Mouse (Mus musculus): ENCODE data around the gene Hist2h3c2. TPM values are rescaled to one million over a fixed set of nuclear protein-coding genes. Genes with fewer than 3 reads are reported as not detected.
"Not testable (repeated sequence)": the region's sequence is repeated elsewhere in the genome, so short reads cannot be mapped to it uniquely, and the experiment has no call there.

The Hist2h3c2 gene
- polyA plus RNA-seq, 1 experiment from 2014 or later: 8.8 TPM

DNA sequence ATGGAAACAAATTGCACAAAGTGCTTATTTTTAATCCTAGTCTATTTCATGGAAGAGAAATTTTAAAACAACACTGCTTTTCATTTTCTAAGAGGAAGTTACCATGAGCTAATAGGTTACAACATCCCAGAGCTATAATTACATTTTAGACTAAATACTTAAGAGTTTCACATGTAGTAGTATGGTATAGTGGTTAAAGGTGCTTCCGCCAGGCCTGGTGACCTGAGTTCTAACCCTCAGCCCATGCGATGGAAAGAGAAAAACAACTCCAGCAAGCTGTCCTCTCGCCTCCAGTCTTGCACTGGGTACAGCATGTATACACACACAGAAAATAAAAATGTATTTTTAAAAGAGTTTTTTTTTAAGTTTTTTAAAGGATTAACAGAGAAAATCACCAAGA, 12.9 kb upstream of the Hist2h3c2 start:
- WGBS: 75% methylated on average over 3 of the region's 3 CpGs
- Histone ChIP-seq H3K4me3 (no peak overlapping the region), H3K9me3 (no peaks in the 10 kb centered on the region), H3K27me3 (peaks cover 5% of the 10 kb centered on the region; the same call in 1 of the 2 replicates), H3K36me3 (no peaks in the 10 kb centered on the region), H3K9ac (no peak overlapping the region), H3K27ac (no peak overlapping the region), H3K4me2 (replicated peaks) (no peak overlapping the region), H3K4me1 (peaks cover 44% of the 10 kb centered on the region)
- ATAC-seq (ENCODE audit: low FRiP score, low read depth): no peak

DNA sequence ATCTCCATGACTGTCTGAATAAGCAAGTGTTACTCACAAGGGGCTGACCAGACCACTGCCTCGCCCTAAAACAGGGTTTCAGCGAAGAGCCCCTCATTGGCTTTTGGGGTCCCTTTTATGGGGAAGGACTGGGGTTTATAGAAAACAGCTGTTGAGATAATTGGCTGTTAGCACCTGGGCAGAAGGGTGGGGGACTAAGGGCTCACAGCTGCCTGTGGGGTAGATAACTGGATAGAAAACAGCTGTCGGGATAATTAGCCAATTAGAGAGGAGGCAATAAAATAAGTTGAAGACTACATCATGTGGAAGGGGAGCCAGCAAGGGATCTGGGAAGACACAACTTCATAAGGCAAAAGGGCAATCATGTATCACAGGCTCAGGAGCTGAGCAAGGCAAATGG, 12.0 kb upstream of the Hist2h3c2 start:
- H3K4me3 ChIP-seq: no peak overlapping the region
- H3K9me3 ChIP-seq: no peaks in the 10 kb centered on the region
- H3K36me3 ChIP-seq: no peaks in the 10 kb centered on the region
- H3K4me1 ChIP-seq: peaks cover 38% of the 10 kb centered on the region
- H3K4me2 ChIP-seq (replicated peaks): peak overlapping the region; percentile 19; the same call in 1 of the 2 replicates
- ATAC-seq (ENCODE audit: low FRiP score, low read depth): no peak
- 17% methylated on average over 3 of the region's 3 CpGs for WGBS
- H3K27me3 ChIP-seq: peaks cover 5% of the 10 kb centered on the region; the same call in 1 of the 2 replicates
- no peak overlapping the region for H3K9ac ChIP-seq
- no peak overlapping the region for H3K27ac ChIP-seq

DNA sequence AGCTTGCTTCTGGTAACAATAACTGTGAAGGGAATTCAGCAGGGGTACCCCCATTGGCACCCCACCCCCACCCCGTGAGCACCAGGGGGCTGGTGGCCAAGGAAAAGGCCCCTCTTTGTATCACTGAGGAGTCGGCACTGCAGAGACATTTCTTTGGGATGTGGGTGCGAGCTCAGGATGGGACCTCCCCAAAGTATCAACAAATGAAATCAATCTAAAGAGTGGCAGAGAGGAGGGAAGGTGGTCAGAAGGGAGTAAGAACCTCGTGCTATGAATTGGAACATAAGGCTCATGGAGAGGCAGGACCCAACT, 10.1 kb upstream of the Hist2h3c2 start:
- H3K36me3 ChIP-seq: no peaks in the 10 kb centered on the region
- WGBS: 57% methylated on average over 4 of the region's 4 CpGs
- no peaks in the 10 kb centered on the region for H3K9me3 ChIP-seq
- peaks cover 5% of the 10 kb centered on the region; the same call in 1 of the 2 replicates for H3K27me3 ChIP-seq
- H3K4me2 ChIP-seq (replicated peaks): peak overlapping the region; percentile 64
- ATAC-seq (ENCODE audit: low FRiP score, low read depth): no peak
- H3K9ac ChIP-seq: no peak overlapping the region
- H3K4me1 ChIP-seq: peaks cover 46% of the 10 kb centered on the region
- no peak overlapping the region for H3K27ac ChIP-seq
- peak overlapping the region; percentile 45; the same call in 1 of the 2 replicates for H3K4me3 ChIP-seq

DNA sequence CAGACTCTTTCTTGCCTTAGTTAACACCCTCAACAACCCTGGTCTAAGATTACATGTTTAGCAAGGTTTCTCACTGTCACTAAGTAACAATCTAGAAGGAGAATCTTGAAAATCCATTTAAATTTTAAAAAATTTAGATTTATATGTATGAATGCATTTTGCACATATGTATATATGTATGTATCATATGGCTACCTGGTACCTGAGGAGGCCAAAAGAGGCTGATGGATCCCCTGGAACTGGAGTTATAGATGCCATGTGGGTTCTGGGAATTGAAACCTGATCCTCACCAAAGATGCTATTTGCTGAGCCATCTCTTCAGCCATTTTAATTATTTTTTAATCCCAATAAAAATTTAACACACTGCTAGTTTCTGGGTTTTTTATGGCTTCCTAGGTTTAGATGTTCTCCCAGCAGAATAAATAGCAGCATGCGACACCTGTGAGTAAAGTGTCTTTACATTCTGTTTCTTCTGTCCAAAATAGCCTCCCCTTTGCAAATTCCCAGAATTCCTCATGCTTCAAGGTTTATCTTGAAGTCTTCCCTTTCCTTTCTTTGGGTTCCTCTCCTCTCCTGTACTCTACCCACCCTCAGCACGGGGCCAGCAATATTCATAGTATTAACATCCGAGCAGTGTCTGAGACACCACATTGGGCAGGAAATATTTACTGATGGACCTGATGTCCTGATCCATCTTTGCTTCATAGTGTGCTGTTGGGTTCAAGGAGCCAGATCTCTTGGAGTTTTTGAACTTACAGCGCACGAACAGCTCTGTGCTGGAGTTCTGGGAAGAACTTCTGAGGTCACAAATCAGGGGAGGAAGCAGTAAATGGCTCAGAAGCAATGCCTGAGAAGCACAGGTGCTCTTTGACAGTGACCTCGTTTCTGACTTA, 9.5 kb upstream of the Hist2h3c2 start:
- H3K9me3 ChIP-seq: no peaks in the 10 kb centered on the region
- no peaks in the 10 kb centered on the region for H3K36me3 ChIP-seq
- 34% methylated on average over 6 of the region's 6 CpGs for WGBS
- H3K27ac ChIP-seq: no peak overlapping the region
- H3K9ac ChIP-seq: peak overlapping the region; percentile 70
- H3K27me3 ChIP-seq: peaks cover 4% of the 10 kb centered on the region; the same call in 1 of the 2 replicates
- no peak for ATAC-seq (ENCODE audit: low FRiP score, low read depth)
- H3K4me2 ChIP-seq (replicated peaks): peak overlapping the region; percentile 64
- peaks cover 50% of the 10 kb centered on the region for H3K4me1 ChIP-seq
- peak overlapping the region; percentile 45 for H3K4me3 ChIP-seq

DNA sequence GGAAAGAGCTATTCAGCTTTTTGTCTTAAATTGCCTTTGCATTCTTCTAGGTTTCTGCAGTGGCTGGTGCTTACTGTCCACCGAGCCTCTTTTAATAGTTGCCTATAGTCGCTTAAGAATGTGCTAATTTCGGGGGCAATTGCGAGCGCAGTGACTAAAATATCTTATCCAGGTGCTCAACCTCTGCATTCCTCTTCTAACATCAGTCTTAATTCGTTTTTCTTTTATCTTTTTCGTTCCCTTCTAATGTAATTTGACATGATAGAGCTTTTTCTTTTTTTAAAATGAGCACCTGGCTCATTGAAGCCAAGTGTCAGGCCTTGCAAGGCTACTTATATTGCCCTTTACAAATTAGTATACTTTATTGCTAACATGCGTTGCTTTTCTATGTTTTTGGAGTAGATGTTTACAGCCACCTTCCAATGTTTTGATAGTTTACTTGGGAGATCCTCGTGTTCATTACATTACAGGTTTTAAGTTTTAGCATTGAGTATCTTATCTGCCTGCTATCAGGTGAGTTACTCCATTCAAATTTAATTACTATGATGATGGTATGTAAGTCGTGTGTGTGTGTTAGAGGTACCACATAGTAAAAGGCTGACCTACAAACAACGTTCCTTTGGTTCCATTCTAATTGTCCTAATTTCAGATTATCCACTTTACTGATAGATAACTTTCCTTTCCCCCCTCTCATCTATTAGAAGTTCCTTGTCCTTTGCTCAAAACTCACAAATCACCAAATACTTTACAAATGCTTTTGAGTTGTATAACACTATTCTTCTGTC, 8.6 kb upstream of the Hist2h3c2 start:
- no peak for ATAC-seq (ENCODE audit: low FRiP score, low read depth)
- Histone ChIP-seq H3K4me3 (peak overlapping the region; percentile 45), H3K9me3 (no peaks in the 10 kb centered on the region), H3K4me2 (replicated peaks) (peak overlapping the region; percentile 64), H3K27me3 (no peaks in the 10 kb centered on the region), H3K36me3 (no peaks in the 10 kb centered on the region), H3K27ac (peak overlapping the region; percentile 70), H3K4me1 (peaks cover 50% of the 10 kb centered on the region), H3K9ac (peak overlapping the region; percentile 70)
- 4% methylated on average over 11 of the region's 11 CpGs for WGBS

DNA sequence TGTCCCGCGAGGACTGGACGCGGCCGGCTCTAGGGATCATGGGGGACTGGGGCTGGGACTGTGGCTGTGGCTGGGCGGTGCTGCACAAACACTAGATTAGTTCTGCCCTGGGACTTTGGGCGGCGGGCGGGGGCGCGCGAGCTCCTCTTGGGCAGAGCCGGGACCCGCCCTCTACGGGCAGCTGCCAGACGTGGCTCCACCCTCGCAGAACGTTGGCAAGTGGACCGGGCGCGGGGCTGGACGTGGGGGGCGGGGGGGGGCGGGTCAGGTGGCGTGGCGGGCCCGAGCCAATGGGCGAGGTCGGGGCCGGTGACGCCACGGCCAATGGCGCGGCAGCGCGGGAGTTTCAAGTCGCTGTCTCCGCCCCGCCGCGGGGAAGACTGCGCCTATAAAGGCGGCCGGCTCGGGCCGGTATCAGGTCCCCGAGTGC, 7.5 kb upstream of the Hist2h3c2 start, which contains the start of gene Hist2h3c1:
Hist2h3c1 (plus strand) TSS at position 259 of the 430 bp plus-strand sequence.
- Histone ChIP-seq H3K4me2 (replicated peaks) (peak within 1 kb of the TSS; percentile 64), H3K4me1 (peaks cover 50% of the 10 kb centered on the region), H3K4me3 (peak within 1 kb of the TSS; percentile 45), H3K27ac (peak within 1 kb of the TSS; percentile 75), H3K9ac (peak within 1 kb of the TSS; percentile 70)
- H3K36me3 ChIP-seq, H3K27me3 ChIP-seq, H3K9me3 ChIP-seq: not testable (repeated sequence)
- peak; percentile 91 for ATAC-seq (ENCODE audit: low FRiP score, low read depth)
- WGBS: 0% methylated on average over 1 of the region's 47 CpGs

DNA sequence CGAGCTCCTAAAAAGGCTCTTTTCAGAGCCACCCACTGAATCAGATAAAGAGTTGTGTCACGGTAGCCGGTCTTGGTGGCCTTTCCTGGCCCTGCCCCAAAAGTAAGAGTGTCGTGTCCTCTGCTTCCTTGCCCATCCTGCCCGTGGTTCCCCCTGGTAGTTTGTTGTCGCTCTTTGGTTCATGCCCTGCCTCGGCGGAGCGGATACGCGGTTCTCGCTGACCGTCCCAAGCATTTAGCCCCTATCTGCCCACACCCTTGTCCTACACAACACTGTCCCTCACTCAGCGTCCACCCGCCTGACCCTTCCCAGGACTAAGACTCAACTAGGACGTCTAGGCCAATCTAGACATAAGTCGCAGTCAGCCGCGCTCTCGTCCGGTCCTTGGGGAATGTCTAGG, 7.1 kb upstream of the Hist2h3c2 start:
- not testable (repeated sequence) for ATAC-seq (ENCODE audit: low FRiP score, low read depth); H3K9me3 ChIP-seq; H3K27me3 ChIP-seq; H3K36me3 ChIP-seq
- Histone ChIP-seq H3K4me2 (replicated peaks) (peak overlapping the region; percentile 53), H3K9ac (0 out of 2 replicates have a peak overlapping the region, but pooled peaks have one; percentile 59), H3K4me1 (peaks cover 50% of the 10 kb centered on the region), H3K27ac (peak overlapping the region; percentile 75; the same call in 1 of the 2 replicates), H3K4me3 (peak overlapping the region; percentile 39)
- 0% methylated on average over 10 of the region's 21 CpGs for WGBS

DNA sequence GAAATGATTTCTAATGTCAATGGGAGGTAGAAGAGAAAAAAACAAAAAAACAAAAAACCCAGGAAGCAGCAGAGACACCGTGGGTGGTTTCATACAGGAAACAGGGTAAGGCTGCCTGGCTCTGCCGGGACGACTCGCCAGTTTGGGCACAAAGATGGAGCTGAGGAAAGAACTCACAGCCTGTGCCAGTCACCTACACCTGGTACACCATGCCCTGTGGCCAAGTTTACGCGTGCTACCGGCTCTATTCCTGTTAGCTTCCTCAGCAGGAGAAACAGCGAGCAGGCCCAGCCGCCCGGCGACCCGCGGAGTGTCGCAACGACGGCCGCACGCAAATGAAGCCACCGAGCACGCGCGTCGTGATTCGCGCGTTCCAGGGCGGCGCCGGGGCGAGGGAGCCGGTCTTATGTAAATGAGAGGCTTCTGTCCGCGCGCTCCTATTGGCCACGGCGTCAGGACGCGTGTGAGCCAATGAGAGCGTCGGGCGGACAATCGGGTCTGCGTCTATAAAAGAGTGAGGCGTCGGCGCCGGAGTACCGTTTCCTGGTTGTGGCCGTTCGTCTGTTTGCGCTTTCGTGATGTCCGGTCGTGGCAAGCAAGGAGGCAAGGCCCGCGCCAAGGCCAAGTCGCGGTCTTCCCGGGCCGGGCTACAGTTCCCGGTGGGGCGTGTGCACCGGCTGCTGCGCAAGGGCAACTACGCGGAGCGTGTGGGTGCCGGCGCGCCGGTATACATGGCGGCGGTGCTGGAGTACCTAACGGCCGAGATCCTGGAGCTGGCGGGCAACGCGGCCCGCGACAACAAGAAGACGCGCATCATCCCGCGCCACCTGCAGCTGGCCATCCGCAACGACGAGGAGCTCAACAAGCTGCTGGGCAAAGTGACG, 6.3 kb upstream of the Hist2h3c2 start, which contains the start of gene Hist2h2aa1:
Hist2h2aa1 (plus strand) TSS at position 495 of the 884 bp plus-strand sequence.
- not testable (repeated sequence) for H3K36me3 ChIP-seq, H3K27me3 ChIP-seq, H3K9me3 ChIP-seq
- 0% methylated on average over 45 of the region's 88 CpGs for WGBS
- peak within 1 kb of the TSS; percentile 83 for H3K9ac ChIP-seq
- peak; percentile 90 for ATAC-seq (ENCODE audit: low FRiP score, low read depth)
- H3K4me2 ChIP-seq (replicated peaks): peak within 1 kb of the TSS; percentile 66
- peak within 1 kb of the TSS; percentile 99 for H3K27ac ChIP-seq
- H3K4me3 ChIP-seq: peak within 1 kb of the TSS; percentile 53
- H3K4me1 ChIP-seq: peaks cover 46% of the 10 kb centered on the region

DNA sequence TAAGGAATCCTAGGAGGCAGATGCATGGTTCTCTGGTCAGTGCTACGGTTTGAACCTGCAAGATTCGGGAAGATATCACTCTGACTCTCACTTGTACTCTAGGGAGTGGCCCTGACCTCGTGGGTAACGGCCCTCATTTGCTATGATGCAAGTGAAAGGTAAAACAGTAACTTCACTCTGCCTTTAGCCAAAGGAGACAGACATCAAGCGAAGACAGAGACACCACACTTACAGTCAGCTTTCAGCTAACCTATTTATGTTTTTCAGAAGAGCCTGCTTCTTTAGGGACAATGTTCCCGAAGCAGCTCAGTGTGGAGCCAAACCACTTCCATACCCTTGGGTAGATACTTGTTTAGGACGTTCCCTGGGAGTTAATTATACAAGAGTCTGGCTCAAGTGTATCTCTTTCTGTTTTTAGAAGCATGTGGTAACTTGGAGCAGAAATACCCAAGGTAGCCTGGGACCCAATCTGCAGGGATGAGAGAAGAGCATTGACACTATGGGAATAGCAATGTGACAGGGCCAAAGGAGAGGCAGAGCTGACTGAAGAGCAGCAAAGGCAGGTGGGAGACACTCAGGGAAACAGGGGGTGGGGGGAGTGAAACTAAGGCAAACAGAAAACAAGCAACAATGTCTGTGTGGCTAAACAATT, 5.1 kb upstream of the Hist2h3c2 start:
- no peak for ATAC-seq (ENCODE audit: low FRiP score, low read depth)
- 81% methylated on average over 7 of the region's 7 CpGs for WGBS
- no peaks in the 10 kb centered on the region for H3K27me3 ChIP-seq
- peak overlapping the region; percentile 66 for H3K4me2 ChIP-seq (replicated peaks)
- H3K9me3 ChIP-seq: no peaks in the 10 kb centered on the region
- H3K27ac ChIP-seq: peak overlapping the region; percentile 99
- H3K36me3 ChIP-seq: no peaks in the 10 kb centered on the region
- peaks cover 36% of the 10 kb centered on the region for H3K4me1 ChIP-seq
- H3K4me3 ChIP-seq: peak overlapping the region; percentile 53
- H3K9ac ChIP-seq: peak overlapping the region; percentile 83

DNA sequence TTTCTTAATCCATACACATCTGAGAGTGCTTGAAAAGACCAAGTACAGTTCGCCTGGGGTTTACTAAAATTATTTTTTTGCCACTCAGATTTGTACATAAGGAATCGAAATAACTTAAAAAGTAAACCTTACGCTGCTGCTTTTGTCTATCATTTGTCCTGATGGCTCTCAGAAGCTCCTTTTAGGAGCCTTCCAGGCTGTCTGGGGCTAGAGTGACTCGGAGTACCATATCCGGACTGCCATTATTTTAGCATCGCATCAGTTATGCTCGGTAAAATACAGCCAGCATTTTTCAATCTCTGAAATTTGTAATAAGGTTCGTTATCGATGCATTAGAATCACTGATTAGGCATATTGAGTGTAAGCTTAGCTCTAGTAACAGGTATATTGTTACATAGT, 1.9 kb upstream of the Hist2h3c2 start:
- Histone ChIP-seq H3K4me3 (peak overlapping the region; percentile 28), H3K4me2 (replicated peaks) (peak overlapping the region; percentile 52), H3K27ac (peak overlapping the region; percentile 85), H3K9ac (peak overlapping the region; percentile 61), H3K27me3 (no peaks in the 10 kb centered on the region), H3K36me3 (no peaks in the 10 kb centered on the region), H3K4me1 (peaks cover 36% of the 10 kb centered on the region), H3K9me3 (no peaks in the 10 kb centered on the region)
- 82% methylated on average over 9 of the region's 9 CpGs for WGBS
- ATAC-seq (ENCODE audit: low FRiP score, low read depth): no peak
